Mouse (Mus musculus) ES-Bruce4 (cell line): ENCODE data around the gene Prdx2. TPM values are rescaled to one million over a fixed set of nuclear protein-coding genes. Genes with fewer than 3 reads are reported as not detected.
A peak's percentile ranks its signal among the peaks of the same experiment; 100 is the strongest.

Experiments used
- H3K27ac ChIP-seq: 2 replicates; pipeline ENCODE4 v1.5.1; 2012; ENCODE audit warnings: low read length, inconsistent platforms; ENCODE audit not compliant: insufficient read depth
- H3K27me3 ChIP-seq: 2 replicates; pipeline ENCODE4 v1.6.1; 2012; ENCODE audit warnings: mild to moderate bottlenecking, low read length, inconsistent platforms; ENCODE audit not compliant: control insufficient read depth, poor library complexity, insufficient read depth, severe bottlenecking
- H3K36me3 ChIP-seq: 2 replicates; pipeline ENCODE4 v1.6.1; 2012; ENCODE audit warnings: inconsistent platforms, mild to moderate bottlenecking, low read length, moderate library complexity; ENCODE audit not compliant: control insufficient read depth, poor library complexity, insufficient read depth, severe bottlenecking
- H3K4me1 ChIP-seq: one replicate; pipeline ENCODE4 v1.8.1; 2011; ENCODE audit warnings: low read length; ENCODE audit not compliant: control insufficient read depth, insufficient read depth
- H3K4me3 ChIP-seq: 2 replicates; pipeline ENCODE4 v1.5.1; 2011; ENCODE audit warnings: low read depth, mild to moderate bottlenecking, low read length
- H3K9ac ChIP-seq: 2 replicates; pipeline ENCODE4 v1.6.1; 2012; ENCODE audit warnings: low read depth, mild to moderate bottlenecking, inconsistent platforms; ENCODE audit not compliant: poor library complexity, severe bottlenecking
- H3K9me3 ChIP-seq: replicated peaks from 2 replicates; pipeline ENCODE4 v1.6.1; 2012; ENCODE audit warnings: mild to moderate bottlenecking, low read length, inconsistent platforms; ENCODE audit not compliant: control insufficient read depth, poor library complexity, insufficient read depth, severe bottlenecking
- CTCF ChIP-seq: IDR thresholded peaks from one replicate; pipeline ENCODE4 v1.8.1; 2011; ENCODE audit warnings: low read depth, low read length
- EP300 ChIP-seq: IDR thresholded peaks from 2 replicates; pipeline ENCODE4 v1.6.1; 2011; ENCODE audit warnings: low read depth, low read length; ENCODE audit not compliant: insufficient read depth
- POLR2A ChIP-seq: IDR thresholded peaks from one replicate; pipeline ENCODE4 v1.8.1; 2011; ENCODE audit warnings: low read length; ENCODE audit not compliant: insufficient read depth
- polyA plus RNA-seq: library from polyadenylated mRNA; stranded (reverse); fragments of >200 nt; gene quantifications from 2 replicates; pipeline ENCODE4 v1.2.4, GENCODE M21; 2011; ENCODE audit warnings: low read depth; ENCODE audit not compliant: missing spikeins, insufficient read depth, insufficient read length

Prdx2 gene
- polyA plus RNA-seq, 1 experiment, result 237 TPM

- Histone ChIP-seq H3K36me3 (no peaks in the 10 kb centered on the region), H3K27me3 (no peaks in the 10 kb centered on the region), H3K27ac (peak overlapping the region; percentile 79)
Observed at GRCm38 (mm10) chr8:84985049-84985683, 15.8 kb downstream of the Prdx2 start.

GRCm38 (mm10) chr8:84985684-84986378 is 16.4 kb downstream of the Prdx2 start:
- H3K9ac ChIP-seq, result peak overlapping the region; percentile 74
- H3K27me3 ChIP-seq, result no peaks in the 10 kb centered on the region
- H3K27ac ChIP-seq, result peak overlapping the region; percentile 79
- H3K4me3 ChIP-seq, result peak overlapping the region; percentile 73
- H3K36me3 ChIP-seq, result no peaks in the 10 kb centered on the region
- TF ChIP-seq EP300 (peak; percentile 83), POLR2A (no peak)
- H3K4me1 ChIP-seq, result peaks cover 10% of the 10 kb centered on the region
- H3K9me3 ChIP-seq, result no peaks in the 10 kb centered on the region

More at GRCm38 (mm10) chr8:84985049-84985683, 15.8 kb downstream of the Prdx2 start:
- Histone ChIP-seq H3K9ac (peak overlapping the region; percentile 74), H3K4me3 (peak overlapping the region; percentile 73), H3K9me3 (no peaks in the 10 kb centered on the region), H3K4me1 (peaks cover 10% of the 10 kb centered on the region)
- no peak for TF ChIP-seq POLR2A
- no peak for TF ChIP-seq EP300
- TF ChIP-seq CTCF, result no peak

DNA sequence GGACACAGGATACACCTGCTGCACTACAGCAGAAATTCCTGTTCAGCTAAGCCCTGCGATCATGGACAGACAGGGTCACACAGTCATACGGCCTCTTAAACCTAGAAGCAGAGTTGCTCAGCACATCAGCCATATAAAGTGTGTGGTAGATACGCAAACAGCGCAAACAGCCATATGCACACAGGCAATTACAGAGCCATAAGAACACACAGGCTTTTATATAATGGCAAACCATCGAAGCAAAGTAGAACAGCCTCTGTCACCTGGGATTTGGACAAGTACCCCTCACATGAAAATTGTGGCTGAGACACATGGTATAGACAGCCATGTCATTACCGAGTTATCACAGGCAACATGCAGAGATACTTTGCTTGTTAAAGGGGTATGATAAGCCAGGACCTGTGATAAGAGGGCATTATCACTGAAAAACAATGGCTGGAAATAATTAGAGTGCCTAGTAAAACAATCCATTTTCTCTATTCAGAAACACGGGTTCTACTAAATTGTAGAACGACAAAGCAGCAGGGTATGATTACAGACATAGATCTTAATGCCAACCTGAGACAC is 17.1 kb downstream of the Prdx2 start:
- Histone ChIP-seq H3K27ac (peak overlapping the region; percentile 10; the same call in 1 of the 2 replicates), H3K4me3 (peak overlapping the region; percentile 73), H3K36me3 (no peaks in the 10 kb centered on the region), H3K9me3 (no peaks in the 10 kb centered on the region), H3K27me3 (no peaks in the 10 kb centered on the region), H3K9ac (peak overlapping the region; percentile 74), H3K4me1 (peaks cover 8% of the 10 kb centered on the region)
- no peak for TF ChIP-seq CTCF
- no peak for TF ChIP-seq POLR2A
- no peak for TF ChIP-seq EP300

DNA sequence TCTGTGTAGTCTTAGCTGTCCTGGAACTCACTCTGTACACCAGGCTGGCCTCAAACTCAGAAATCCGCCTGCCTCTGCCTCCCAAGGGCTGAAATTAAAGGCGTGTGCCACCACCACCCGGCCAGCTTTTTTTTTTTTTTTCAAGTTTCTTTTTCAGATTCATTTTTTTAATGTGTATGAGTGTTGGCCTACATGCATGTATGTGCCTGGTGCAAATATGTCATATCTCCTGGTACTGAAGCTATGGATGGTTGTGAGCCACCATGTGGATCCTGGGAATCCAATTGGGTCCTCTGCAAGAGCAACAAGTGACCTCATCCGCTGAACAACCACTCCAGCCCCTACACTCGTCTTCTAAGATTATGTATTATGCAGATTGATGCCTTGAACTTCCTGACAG is 18.0 kb downstream of the Prdx2 start:
- Histone ChIP-seq H3K9ac (no peak overlapping the region), H3K36me3 (no peaks in the 10 kb centered on the region; the same call in 1 of the 2 replicates), H3K27me3 (no peaks in the 10 kb centered on the region), H3K4me1 (peaks cover 8% of the 10 kb centered on the region), H3K4me3 (no peak overlapping the region), H3K9me3 (no peaks in the 10 kb centered on the region), H3K27ac (peak overlapping the region; percentile 57)
- no peak for TF ChIP-seq POLR2A
- TF ChIP-seq EP300, result no peak
- TF ChIP-seq CTCF, result no peak

DNA sequence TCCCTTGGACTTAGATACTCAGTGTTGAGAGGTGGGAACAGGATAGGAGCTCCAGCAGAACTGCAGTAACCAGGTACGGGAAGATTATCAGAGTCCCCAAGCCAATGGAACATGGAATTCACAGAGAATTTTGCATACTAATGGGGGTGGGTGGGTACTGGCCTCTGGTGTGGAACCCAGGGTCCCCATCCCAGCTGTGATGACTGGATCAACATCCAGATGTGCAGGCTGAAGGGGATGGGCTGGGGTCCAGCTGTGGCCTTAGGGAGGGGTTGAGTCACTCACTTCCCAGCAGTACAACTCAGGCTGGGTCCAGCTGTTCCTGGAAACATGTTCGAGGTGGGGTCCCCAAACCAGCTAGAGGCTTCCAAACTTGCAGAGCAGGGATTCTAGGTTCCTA is 18.5 kb downstream of the Prdx2 start:
- peaks cover 6% of the 10 kb centered on the region for H3K4me1 ChIP-seq
- no peak overlapping the region for H3K4me3 ChIP-seq
- TF ChIP-seq EP300 (peak; percentile 90), CTCF (no peak), POLR2A (no peak)

More for the DNA sequence above, 18.5 kb downstream of the Prdx2 start:
- peaks cover under 1% of the 10 kb centered on the region for H3K36me3 ChIP-seq
- no peaks in the 10 kb centered on the region for H3K27me3 ChIP-seq
- H3K27ac ChIP-seq, result peak overlapping the region; percentile 57
- no peak overlapping the region for H3K9ac ChIP-seq
- no peaks in the 10 kb centered on the region for H3K9me3 ChIP-seq
